Mouse (Mus musculus) liver, postnatal 0 days (tissue): Measurements from ENCODE around the gene Lonrf3.

Experiments
- CTCF ChIP-seq: sonication (generic); IDR thresholded peaks from 2 replicates; pipeline ENCODE4 v1.5.1; 2016; ENCODE audit warnings: antibody characterized with exemption, low read depth
- EP300 ChIP-seq: IDR thresholded peaks from 2 replicates; pipeline ENCODE4 v1.6.1; 2016; ENCODE audit warnings: antibody characterized with exemption, low read depth, mild to moderate bottlenecking

- TF ChIP-seq EP300 (no peak), CTCF (no peak)
These were observed 72.8 kb downstream of the Lonrf3 start, which contains the start of gene Gm6268 for GRCm38 (mm10) chrX:36400980-36401379.
